Mouse (Mus musculus): Measurements from ENCODE around the gene Actrt2. TPM values are rescaled to one million over a fixed set of nuclear protein-coding genes. Genes with fewer than 3 reads are reported as not detected.

Gene Actrt2
- not detected in 2 replicates for polyA plus RNA-seq (2012; rRNA removed)

DNA sequence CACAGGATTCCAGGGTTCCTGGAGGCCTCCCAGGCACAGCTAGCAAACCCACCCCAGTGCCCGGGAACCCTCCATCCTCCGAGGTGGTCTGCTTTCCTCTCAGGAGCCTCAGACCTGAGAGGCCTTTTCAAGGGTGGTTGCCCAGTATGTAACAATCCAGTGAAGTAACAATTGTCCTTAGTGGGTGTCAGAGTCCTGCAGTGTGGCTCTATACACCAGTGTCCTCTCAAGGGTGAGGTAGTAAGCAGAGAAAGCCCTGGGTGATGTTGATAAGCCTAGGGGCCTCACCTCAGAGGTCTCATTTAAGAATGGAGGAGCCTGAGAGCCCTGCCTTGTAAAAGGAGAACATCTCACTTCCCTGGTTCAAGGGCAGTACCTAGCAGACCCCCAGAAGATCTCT, at the start of gene Actrt2:
TSS of gene Actrt2 (minus strand) at position 101 of the 400 bp plus-strand sequence.

DNA sequence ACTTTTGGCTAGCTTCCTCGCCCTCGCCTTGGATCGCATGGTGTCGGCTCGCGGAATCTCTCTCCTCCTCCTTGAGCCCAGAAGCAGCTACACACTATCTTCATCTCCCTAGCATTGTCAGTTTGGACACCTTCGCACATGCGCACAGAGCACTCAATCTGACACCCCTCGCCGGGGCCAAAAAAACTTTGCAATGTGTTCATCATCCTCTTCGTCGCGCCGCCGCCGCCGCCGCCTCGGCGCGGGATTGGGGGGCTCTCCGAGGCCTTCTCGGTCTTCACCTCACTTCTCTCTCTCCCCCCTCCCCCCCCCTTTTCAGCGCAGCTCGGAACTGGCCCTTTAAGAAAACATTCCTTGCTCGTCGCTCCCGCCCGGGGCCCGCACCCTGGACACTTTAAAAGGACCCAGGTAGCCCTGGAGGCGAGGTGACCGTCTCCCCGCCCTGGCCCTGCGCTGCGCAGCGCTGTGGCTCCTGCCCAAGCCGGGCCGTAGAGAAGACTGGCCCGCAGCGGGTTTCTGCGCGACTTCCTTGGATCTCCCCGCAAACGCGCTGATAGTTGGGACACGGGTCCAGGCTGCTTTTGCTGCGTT, 30.9 kb downstream of the Actrt2 start, which contains the start of gene Prdm16:
TSS of gene Prdm16 (minus strand) at position 153 of the 591 bp plus-strand sequence.

Other genes starting within 250 kb of the Actrt2 start
- 0.38 and 0.54 TPM in 2 replicates for gene Prdm16, start 31.0 kb downstream of the Actrt2 start, polyA plus RNA-seq (2012; rRNA removed)
- gene Ttc34, start 169.6 kb upstream of the Actrt2 start, polyA plus RNA-seq (2012; rRNA removed): 0.02 TPM in 2 replicates
- gene Mmel1, start 201.7 kb upstream of the Actrt2 start, polyA plus RNA-seq (2012; rRNA removed): 2.5 and 2.7 TPM in 2 replicates
- 5.7 and 6.3 TPM in 2 replicates for gene Fam213b, start 231.3 kb upstream of the Actrt2 start, polyA plus RNA-seq (2012; rRNA removed)

Data from liver, embryonic 14 days (tissue).